Mouse (Mus musculus): ENCODE measurements around the gene Cnnm2.
"Not testable (repeated sequence)": the region's sequence is repeated elsewhere in the genome, so short reads cannot be mapped to it uniquely, and the experiment has no call there.

The Cnnm2 gene

GRCm38 (mm10) chr19:46761247-46761946 is at the start of gene Cnnm2:
TSS of gene Cnnm2 (plus strand) at chr19:46761596.
- DNase-seq (ENCODE audit: low read depth, low spot score) = peak; percentile 100

GRCm38 (mm10) chr19:46714234-46714633 is 47.2 kb upstream of the Cnnm2 start:
- DNase-seq (ENCODE audit: low read depth, low spot score) = no peak

DNA sequence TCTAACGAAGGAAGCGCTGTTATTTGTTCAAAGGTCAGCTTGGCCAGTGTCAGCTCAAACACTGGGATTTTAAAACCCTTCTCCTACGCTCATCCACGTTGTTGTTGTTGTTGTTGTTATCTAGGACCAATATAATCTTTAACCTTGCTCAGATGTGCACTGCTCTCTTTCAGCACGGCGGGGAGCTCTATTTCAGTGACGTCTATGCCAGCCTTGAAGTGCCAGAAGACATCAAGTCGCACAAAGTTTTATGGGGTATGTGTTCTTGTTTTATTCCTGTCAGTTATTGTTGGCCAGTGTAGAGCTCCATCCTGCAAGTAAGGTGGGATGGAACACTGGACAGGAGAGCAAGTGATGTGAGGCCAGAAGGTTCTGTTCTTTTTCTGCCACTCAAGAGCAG is 46.4 kb upstream of the Cnnm2 start:
- no peak for DNase-seq (ENCODE audit: low read depth, low spot score)

GRCm38 (mm10) chr19:46718150-46718549 is 43.2 kb upstream of the Cnnm2 start:
- no peak for DNase-seq (ENCODE audit: low read depth, low spot score)

DNA sequence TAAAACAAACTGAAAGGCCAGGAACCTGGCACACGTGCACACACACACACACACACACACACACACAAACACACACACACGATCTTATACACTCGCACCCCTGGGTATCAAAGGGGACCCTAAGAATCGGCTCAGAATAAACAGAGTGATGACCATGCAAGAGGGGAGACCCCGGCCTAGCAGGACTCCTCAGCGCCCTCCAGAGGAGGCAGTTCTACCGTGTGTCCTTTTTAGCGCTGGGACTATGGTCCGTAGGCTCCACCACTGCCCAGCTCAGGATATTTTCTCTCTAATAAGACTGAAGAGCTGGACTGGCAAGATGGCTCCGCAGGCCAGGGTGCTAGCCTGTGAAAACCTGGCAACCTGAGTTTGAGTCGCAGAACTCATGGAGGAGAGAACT is 37.0 kb upstream of the Cnnm2 start:
- DNase-seq (ENCODE audit: low read depth, low spot score) = peak; percentile 46

DNA sequence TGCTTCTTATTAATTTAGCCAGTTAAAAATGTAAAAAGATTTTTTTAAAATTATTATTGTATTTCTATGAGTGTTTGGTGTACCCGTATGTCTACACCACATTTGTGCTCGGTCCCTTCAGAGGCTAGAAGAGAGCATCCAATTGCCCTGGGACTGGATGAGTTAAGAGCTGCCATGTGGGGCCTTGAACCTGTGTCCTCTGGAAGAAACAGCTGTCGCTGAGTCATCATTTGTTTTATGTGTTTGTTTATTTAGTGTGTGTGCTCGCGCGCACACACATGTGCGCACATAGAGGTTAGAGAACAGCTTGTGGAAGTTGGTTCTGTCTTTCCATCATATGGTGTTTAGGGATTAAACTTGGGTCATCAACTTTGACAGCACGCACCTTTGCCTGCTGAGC is 35.3 kb upstream of the Cnnm2 start:
- no peak for DNase-seq (ENCODE audit: low read depth, low spot score)

DNA sequence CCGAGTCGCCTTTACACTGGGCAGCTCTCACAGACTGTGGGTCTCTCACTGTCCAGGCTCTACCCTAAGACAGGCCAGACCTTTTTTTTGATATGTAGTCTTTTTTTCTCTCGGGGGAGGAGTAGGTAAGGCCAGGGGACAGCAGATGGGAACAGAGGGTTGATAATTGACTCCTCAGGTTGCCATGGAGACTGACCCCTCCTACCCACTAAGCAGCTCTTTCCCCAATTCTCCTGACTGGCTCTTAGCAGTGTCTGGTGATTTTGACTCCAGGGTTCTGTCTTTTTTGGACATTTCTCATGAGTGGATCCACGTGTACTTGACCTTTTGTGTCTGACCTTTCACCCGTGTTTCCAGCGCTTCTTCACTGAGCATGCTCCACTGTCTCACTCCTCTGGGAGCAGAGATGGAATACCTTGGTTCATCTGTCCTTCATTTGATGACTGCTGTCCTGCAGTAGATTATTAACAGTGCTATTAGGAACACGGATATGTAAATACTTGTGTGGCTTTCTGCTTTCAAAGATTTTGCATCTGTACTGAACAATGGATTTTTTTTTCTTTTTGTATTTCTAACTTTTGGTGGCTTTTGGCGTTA is 34.2 kb upstream of the Cnnm2 start:
- DNase-seq (ENCODE audit: low read depth, low spot score) = peak; percentile 20

DNA sequence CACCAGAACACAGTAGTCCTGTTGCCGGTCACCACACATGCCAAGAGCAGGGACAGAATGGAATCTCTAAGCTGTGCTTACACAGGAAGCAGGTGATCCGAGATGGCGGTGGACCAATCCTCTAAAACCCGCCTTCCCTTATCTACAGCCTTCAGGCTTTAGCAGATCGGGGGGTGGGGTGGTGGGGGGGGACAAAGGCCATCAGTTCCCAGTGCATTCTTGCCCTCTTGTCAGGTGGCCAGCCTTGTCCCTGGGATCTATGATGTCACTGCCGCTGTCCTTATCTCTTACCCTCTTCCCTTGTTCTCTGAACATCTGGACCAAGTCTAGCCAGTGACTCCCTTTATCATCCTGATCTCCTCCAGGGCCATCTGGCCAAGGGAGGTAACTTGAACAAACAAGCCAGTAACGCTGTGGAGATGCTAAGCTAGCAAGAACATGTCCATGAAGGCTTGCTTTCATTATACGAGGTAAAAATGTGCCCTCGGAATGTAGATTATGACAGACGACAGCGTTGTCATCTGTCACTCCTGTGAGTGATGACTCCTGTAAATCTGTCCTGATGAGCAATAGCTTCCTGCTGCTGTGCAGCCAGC is 33.4 kb upstream of the Cnnm2 start:
- no peak for DNase-seq (ENCODE audit: low read depth, low spot score)

DNA sequence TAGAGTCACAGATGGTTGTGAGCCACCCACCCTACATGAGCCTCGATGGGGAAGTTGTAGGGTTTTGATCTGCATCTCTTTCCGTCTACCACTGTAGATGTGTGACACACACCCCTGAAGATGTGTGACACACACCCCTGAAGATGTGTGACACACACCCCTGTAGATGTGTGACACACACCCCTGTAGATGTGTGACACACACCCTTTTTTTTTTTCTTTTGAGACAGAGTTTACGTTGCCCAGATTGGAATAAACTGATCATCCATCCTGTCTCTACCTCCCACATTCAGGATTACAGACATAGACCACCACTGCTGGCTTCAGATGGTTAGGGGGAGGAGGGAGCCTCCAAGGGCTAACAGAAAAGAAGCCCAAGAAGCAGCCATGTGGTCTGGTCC is 32.5 kb upstream of the Cnnm2 start:
- DNase-seq (ENCODE audit: low read depth, low spot score) = no peak

- no peak for DNase-seq (ENCODE audit: low read depth, low spot score)
Measured at GRCm38 (mm10) chr19:46731351-46731750, 30.0 kb upstream of the Cnnm2 start.

- DNase-seq (ENCODE audit: low read depth, low spot score) = not testable (repeated sequence)
Measured at GRCm38 (mm10) chr19:46732673-46733072, 28.7 kb upstream of the Cnnm2 start.

- DNase-seq (ENCODE audit: low read depth, low spot score) = no peak
Measured at GRCm38 (mm10) chr19:46733626-46734025, 27.8 kb upstream of the Cnnm2 start.

DNA sequence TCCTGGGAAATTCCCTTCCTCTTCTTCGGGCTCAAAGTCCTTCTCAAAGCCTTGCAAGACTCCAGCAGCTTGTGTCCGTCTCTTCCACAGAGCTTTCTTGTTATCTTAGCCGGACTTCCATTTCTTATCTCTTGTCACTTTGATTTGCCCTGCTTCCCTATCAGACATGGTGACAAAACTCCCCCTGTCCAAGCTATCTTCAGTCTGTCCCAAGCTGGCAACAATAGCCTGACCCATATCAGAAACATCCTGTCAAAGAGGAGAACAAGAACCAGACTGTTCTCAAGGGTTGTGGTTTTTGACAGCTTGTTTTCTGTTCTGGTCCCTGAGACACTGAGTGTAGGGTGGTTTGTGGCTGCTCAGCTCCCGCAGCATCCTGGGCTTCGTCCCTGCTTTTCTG is 26.2 kb upstream of the Cnnm2 start:
- DNase-seq (ENCODE audit: low read depth, low spot score) = no peak

DNA sequence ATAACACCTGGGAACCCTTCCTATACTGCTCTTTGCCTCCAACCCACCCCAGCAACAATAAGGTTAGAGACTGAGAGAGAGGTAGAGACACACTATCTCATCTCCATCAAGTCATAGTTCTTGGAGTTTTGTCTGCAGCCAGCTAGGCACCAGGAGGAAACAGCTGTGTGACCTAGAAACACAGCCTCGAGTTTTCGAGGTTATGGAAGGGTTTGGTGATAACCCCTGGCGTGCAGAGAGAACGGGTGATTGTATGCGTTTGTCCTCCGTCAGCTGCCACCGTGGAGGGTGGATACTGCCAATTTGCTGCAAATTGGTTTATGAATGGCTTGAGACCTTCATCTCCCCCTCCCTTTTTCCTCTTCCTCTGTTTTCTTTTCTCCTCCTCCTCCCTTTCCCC is 24.3 kb upstream of the Cnnm2 start:
- DNase-seq (ENCODE audit: low read depth, low spot score) = no peak

GRCm38 (mm10) chr19:46740341-46741008 is 20.9 kb upstream of the Cnnm2 start:
- DNase-seq (ENCODE audit: low read depth, low spot score) = peak; percentile 82

DNA sequence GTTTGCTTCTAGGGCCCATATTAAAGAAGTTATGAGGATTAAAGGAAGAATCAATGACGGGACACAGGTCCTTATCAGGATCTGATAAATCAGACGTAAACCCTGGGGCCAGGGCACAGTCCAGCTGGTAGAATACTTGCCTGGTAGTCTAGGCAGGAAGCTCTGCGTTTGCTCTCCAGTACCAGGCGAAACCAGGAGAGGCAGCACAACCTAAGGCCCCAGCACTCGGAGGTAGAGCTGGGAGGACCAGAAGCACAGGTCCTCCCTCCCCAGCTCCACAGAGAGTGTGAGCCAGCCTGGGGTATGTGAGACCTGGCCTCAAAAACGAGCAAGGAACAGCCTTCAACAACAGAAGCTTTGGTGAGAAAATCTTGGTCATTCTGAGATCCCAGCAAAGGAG is 19.8 kb upstream of the Cnnm2 start:
- DNase-seq (ENCODE audit: low read depth, low spot score) = peak; percentile 56

GRCm38 (mm10) chr19:46744681-46745080 is 16.7 kb upstream of the Cnnm2 start:
- no peak for DNase-seq (ENCODE audit: low read depth, low spot score)

DNA sequence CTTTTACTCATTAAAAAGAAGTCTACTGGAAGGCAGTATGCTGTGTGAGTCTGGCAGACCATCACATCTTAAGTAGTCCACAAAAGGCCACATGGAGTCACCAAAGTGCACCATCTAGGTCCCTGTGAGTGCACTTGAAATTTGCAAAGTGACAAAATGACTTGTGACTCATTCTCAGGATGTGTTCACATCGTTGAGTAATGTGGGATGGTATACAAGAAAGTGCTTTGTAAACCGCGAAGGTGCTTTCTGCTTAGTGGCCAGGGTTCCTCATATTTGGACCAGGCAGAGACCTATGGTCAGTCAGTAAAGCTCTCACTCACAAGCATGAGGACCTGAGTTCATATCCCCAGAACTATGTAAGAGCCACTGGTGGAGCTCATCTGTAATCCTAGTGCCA is 13.6 kb upstream of the Cnnm2 start:
- DNase-seq (ENCODE audit: low read depth, low spot score) = no peak

DNA sequence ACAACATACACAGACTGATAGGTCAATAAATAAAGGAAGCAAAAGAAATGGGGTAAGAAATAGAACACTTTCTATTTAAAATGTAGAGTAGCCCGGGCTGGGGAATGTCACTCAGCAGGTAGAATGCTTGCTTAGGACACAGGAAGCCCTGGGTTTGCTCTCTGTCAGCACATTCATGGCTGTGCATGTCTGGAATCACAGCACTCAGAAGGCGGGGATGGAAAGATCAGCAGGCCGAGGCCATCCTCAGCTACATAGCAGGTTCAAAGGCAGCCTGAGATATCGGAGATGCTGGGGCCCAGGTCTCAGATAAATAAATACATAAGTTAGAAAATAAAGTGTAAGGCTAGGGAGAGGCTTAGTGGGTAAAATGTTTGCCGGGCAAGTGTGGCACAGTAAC is 9.2 kb upstream of the Cnnm2 start:
- no peak for DNase-seq (ENCODE audit: low read depth, low spot score)

DNA sequence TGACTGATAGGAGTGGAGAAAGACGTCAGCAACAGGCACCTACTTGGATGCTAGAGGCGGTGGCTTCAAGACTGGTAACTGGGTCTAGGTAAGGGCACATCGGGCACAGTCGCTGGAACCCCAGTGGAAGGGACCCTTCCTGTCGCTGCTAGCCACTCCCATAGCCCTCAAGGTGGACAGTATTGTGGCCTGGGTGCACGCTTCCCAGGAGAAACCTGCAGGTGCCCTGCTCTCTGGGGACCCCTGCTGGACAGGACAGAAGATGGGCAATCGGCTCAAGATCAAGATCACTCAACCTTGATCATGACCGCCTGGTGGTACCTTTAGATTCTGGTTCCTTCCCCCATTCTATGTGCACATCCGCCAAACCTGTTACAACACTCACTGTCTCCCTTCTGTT is 6.3 kb upstream of the Cnnm2 start:
- peak; percentile 76 for DNase-seq (ENCODE audit: low read depth, low spot score)

- no peak for DNase-seq (ENCODE audit: low read depth, low spot score)
Measured at GRCm38 (mm10) chr19:46756221-46756620, 5.2 kb upstream of the Cnnm2 start.

- DNase-seq (ENCODE audit: low read depth, low spot score) = no peak
Measured at GRCm38 (mm10) chr19:46759096-46759495, 2.3 kb upstream of the Cnnm2 start.

GRCm38 (mm10) chr19:46759909-46760308 is 1.5 kb upstream of the Cnnm2 start:
- peak; percentile 65 for DNase-seq (ENCODE audit: low read depth, low spot score)
